Mouse (Mus musculus): ENCODE results near the gene Fgfr2. TPM values are rescaled to one million over a fixed set of nuclear protein-coding genes. Genes with fewer than 3 reads are reported as not detected.

Fgfr2 gene
- total and polyA plus RNA-seq, 2 experiments from 2014 or later = 12.1 to 32.6 TPM

DNA sequence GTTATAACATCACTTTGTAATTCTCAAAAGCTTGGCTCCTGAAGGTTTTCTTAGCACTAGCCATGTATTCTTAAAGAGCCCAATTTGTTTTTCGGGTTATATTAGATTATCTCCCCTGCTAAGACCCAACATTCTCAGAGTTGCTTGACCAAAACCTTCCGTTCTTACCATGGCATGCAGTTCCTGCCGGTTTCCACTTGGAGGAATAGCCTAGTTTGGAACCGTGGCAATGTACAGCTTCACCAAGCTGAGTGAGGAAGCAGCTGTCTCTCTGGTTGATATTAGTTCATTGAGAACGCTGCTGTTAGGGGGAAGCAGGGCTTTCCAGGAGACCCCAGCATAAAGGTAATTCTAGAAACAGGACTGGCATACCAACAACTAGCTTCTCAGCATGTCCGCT is 1547.9 kb downstream of the Fgfr2 start:
- Histone ChIP-seq H3K4me1 (ENCODE audit: insufficient read depth, low read length) (no peaks in the 10 kb centered on the region), H3K27me3 (ENCODE audit: insufficient read depth, low read length) (no peaks in the 10 kb centered on the region), H3K4me2 (ENCODE audit: low read depth, low read length, poor library complexity, severe bottlenecking) (no peak overlapping the region), H3K9ac (replicated peaks; ENCODE audit: low read length, poor library complexity, severe bottlenecking) (no peak overlapping the region), H3K9me3 (ENCODE audit: low read length) (no peaks in the 10 kb centered on the region), H3K36me3 (ENCODE audit: insufficient read depth, low read length) (peaks cover 9% of the 10 kb centered on the region), H3K27ac (ENCODE audit: low read depth, low read length) (no peak overlapping the region), H3K4me3 (ENCODE audit: low read depth, low read length) (no peak overlapping the region)
- peak; percentile 52 for TF ChIP-seq CTCF (IDR thresholded peaks at IDR 0.05)
- ATAC-seq (ENCODE audit: low FRiP score) (no peak), DNase-seq (ENCODE audit: low spot score) (no peak)
- WGBS = 85% methylated on average over 6 of the region's 6 CpGs

DNA sequence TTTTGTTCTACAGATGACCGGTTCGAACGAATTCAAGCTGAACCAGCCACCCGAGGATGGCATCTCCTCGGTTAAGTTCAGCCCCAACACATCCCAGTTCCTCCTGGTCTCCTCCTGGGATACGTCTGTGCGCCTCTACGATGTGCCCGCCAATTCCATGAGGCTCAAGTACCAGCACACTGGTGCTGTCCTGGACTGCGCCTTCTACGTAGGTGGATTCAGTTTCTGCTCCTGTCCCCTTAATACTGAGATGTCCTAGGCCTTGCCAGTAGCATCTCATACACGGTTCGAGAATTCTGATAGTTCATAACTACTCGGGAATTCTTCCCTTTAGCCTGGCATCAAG is 1562.5 kb downstream of the Fgfr2 start:
- peaks cover 13% of the 10 kb centered on the region for H3K36me3 ChIP-seq (ENCODE audit: insufficient read depth, low read length)
- H3K9me3 ChIP-seq (ENCODE audit: low read length) = no peaks in the 10 kb centered on the region
- peak overlapping the region; percentile 79 for H3K4me2 ChIP-seq (ENCODE audit: low read depth, low read length, poor library complexity, severe bottlenecking)
- no peak for TF ChIP-seq CTCF (IDR thresholded peaks at IDR 0.05)
- H3K27me3 ChIP-seq (ENCODE audit: insufficient read depth, low read length) = peaks cover 25% of the 10 kb centered on the region
- DNase-seq (ENCODE audit: low spot score) (no peak), ATAC-seq (ENCODE audit: low FRiP score) (peak; percentile 57)
- H3K4me1 ChIP-seq (ENCODE audit: insufficient read depth, low read length) = 0 out of 2 replicates have a peak, but pooled peaks cover 2% of the 10 kb centered on the region
- H3K27ac ChIP-seq (ENCODE audit: low read depth, low read length) = peak overlapping the region; percentile 83
- H3K4me3 ChIP-seq (ENCODE audit: low read depth, low read length) = peak overlapping the region; percentile 55
- H3K9ac ChIP-seq (replicated peaks; ENCODE audit: low read length, poor library complexity, severe bottlenecking) = peak overlapping the region; percentile 72
- WGBS = under 1% methylated on average over 14 of the region's 14 CpGs

DNA sequence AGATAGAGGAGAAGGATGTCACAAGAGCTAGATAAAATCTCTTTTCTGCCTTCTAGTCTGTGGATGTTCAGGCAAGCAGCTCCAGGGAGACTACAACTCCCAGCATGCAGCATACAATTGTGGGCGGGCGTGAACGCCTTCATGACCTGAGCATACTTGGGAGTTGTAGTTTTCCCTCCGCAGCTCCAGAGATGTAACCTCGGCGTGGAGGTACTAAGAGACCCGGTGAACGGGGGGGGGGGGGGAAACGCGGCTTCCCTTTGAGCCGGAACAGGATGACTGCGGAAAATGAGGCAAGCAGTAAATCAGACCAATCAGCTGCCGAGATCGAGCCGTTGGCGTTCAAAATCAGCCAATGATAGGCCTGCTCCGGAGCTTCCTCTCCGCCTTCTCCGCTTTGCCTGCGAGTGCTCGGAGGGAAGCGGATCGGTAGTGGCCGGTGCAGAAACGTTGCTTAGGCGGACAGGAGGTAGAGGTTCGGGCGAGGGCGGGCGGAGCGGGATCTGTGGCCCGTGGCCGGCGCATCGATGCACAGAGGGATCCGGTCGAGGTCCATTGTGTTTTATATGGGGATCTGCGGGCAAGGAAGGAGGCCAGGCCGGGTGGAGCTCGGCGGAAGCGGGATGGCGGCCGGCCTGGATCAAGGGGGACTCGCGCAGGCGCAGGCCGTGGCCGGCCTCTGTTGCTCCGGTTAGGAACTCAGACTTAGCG is 1563.0 kb downstream of the Fgfr2 start, which contains the start of gene Bub3:
Gene Bub3 (plus strand): TSS at position 237 of the 711 bp plus-strand sequence.
- peak within 1 kb of the TSS; percentile 79 for H3K4me2 ChIP-seq (ENCODE audit: low read depth, low read length, poor library complexity, severe bottlenecking)
- peaks cover 30% of the 10 kb centered on the region for H3K27me3 ChIP-seq (ENCODE audit: insufficient read depth, low read length)
- peaks cover 13% of the 10 kb centered on the region for H3K36me3 ChIP-seq (ENCODE audit: insufficient read depth, low read length)
- 0 out of 2 replicates have a peak, but pooled peaks cover 2% of the 10 kb centered on the region for H3K4me1 ChIP-seq (ENCODE audit: insufficient read depth, low read length)
- peak within 1 kb of the TSS; percentile 72 for H3K9ac ChIP-seq (replicated peaks; ENCODE audit: low read length, poor library complexity, severe bottlenecking)
- 0% methylated on average over 44 of the region's 51 CpGs for WGBS
- DNase-seq (ENCODE audit: low spot score) (peak; percentile 98), ATAC-seq (ENCODE audit: low FRiP score) (peak; percentile 93)
- H3K27ac ChIP-seq (ENCODE audit: low read depth, low read length) = peak within 1 kb of the TSS; percentile 83
- H3K9me3 ChIP-seq (ENCODE audit: low read length) = no peaks in the 10 kb centered on the region
- TF ChIP-seq CTCF (IDR thresholded peaks at IDR 0.05) = no peak
- H3K4me3 ChIP-seq (ENCODE audit: low read depth, low read length) = peak within 1 kb of the TSS; percentile 55

DNA sequence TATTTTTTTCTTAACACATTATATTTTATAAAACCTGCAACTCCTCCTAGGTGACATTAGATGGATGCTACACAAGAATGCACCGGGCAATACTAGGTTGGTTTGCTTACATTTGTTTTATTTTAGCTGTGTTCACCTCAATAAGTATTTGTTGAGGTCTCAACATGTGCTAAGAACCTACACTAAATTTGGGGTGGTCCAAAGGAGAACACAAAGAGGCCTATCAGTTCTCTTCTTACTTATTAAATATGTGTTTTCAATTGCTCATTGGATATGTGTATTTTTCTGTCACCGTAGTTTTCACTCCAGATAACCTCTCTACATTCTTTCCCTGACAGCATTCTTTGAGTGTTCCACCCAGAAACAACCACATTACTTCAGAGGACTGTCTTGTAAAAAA is 1565.4 kb downstream of the Fgfr2 start:
- Histone ChIP-seq H3K4me3 (ENCODE audit: low read depth, low read length) (no peak overlapping the region), H3K9me3 (ENCODE audit: low read length) (no peaks in the 10 kb centered on the region), H3K9ac (replicated peaks; ENCODE audit: low read length, poor library complexity, severe bottlenecking) (no peak overlapping the region), H3K27me3 (ENCODE audit: insufficient read depth, low read length) (peaks cover 51% of the 10 kb centered on the region), H3K4me2 (ENCODE audit: low read depth, low read length, poor library complexity, severe bottlenecking) (no peak overlapping the region), H3K27ac (ENCODE audit: low read depth, low read length) (no peak overlapping the region), H3K36me3 (ENCODE audit: insufficient read depth, low read length) (peaks cover 2% of the 10 kb centered on the region), H3K4me1 (ENCODE audit: insufficient read depth, low read length) (0 out of 2 replicates have a peak, but pooled peaks cover 2% of the 10 kb centered on the region)
- ATAC-seq (ENCODE audit: low FRiP score) = no peak
- WGBS = 35% methylated on average over 2 of the region's 2 CpGs
- DNase-seq (ENCODE audit: low spot score) = no peak
- no peak for TF ChIP-seq CTCF (IDR thresholded peaks at IDR 0.05)

DNA sequence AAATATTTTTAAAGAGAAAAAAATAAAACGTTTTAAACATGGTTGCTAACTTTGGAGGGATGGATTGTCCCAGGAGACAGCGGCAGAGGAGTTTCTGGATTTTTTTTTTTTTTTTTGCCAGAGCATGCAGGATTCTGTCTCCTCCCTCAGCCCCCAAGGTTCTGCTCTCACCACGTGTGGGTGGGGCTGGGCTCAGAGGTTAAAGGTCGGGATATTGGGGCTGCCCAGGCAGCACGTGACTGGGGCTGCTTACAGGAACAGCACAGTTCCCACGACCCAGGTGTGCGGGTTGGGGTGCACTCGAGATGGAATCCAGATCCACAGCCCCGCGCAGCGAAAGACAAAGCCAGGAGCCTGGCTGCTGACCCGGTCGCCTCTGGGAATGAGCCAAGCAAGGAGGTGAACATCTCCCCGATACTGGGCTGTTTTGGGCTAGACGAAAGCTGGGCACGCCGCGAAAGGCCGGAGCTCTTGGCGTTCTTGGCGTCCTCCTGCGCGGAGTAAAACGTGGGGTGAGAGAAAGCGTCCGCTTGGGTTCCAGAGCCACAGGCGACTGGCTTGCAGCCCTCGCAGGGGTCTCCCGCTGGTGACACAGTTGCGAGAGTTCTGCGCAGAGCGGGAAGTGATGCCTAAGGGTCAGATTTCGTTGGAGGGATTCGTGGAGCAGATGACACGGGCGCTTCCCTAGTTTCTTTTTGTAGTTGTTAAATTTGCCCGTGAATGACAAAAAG is 1566.4 kb downstream of the Fgfr2 start:
- Histone ChIP-seq H3K4me1 (ENCODE audit: insufficient read depth, low read length) (0 out of 2 replicates have a peak, but pooled peaks cover 2% of the 10 kb centered on the region), H3K9ac (replicated peaks; ENCODE audit: low read length, poor library complexity, severe bottlenecking) (no peak overlapping the region), H3K4me2 (ENCODE audit: low read depth, low read length, poor library complexity, severe bottlenecking) (no peak overlapping the region), H3K27me3 (ENCODE audit: insufficient read depth, low read length) (peaks cover 62% of the 10 kb centered on the region), H3K9me3 (ENCODE audit: low read length) (no peaks in the 10 kb centered on the region), H3K27ac (ENCODE audit: low read depth, low read length) (no peak overlapping the region), H3K36me3 (ENCODE audit: insufficient read depth, low read length) (no peaks in the 10 kb centered on the region), H3K4me3 (ENCODE audit: low read depth, low read length) (no peak overlapping the region)
- no peak for TF ChIP-seq CTCF (IDR thresholded peaks at IDR 0.05)
- WGBS = 2% methylated on average over 37 of the region's 37 CpGs
- no peak for ATAC-seq (ENCODE audit: low FRiP score)
- DNase-seq (ENCODE audit: low spot score) = no peak

DNA sequence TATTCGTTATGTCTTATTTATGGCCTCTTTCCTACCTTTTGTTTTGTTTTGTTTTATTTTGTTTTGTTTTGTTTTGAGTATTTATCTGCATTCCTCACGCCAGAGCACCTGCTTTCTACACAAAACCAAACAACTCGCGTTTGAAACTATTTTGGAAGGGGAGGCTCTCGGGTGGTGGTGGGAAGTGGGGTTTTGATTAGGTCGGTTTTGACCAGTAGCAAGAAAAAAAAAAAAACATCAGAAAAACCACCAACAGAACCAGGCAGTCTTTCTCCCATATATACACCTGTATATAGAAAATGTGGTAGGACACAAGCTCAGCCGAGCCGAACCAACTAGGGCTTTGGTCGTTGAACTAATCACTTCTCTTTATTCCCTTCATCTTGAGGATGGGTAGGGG is 1567.0 kb downstream of the Fgfr2 start:
- no peaks in the 10 kb centered on the region for H3K36me3 ChIP-seq (ENCODE audit: insufficient read depth, low read length)
- no peak overlapping the region for H3K4me2 ChIP-seq (ENCODE audit: low read depth, low read length, poor library complexity, severe bottlenecking)
- ATAC-seq (ENCODE audit: low FRiP score) (no peak), DNase-seq (ENCODE audit: low spot score) (no peak)
- TF ChIP-seq CTCF (IDR thresholded peaks at IDR 0.05) = no peak
- H3K4me1 ChIP-seq (ENCODE audit: insufficient read depth, low read length) = no peaks in the 10 kb centered on the region
- H3K27me3 ChIP-seq (ENCODE audit: insufficient read depth, low read length) = peaks cover 67% of the 10 kb centered on the region
- WGBS = 1% methylated on average over 9 of the region's 9 CpGs
- no peak overlapping the region for H3K27ac ChIP-seq (ENCODE audit: low read depth, low read length)
- H3K9me3 ChIP-seq (ENCODE audit: low read length) = no peaks in the 10 kb centered on the region
- no peak overlapping the region for H3K9ac ChIP-seq (replicated peaks; ENCODE audit: low read length, poor library complexity, severe bottlenecking)
- H3K4me3 ChIP-seq (ENCODE audit: low read depth, low read length) = no peak overlapping the region

All from midbrain, postnatal 0 days (tissue).